Mouse (Mus musculus): Measurements from ENCODE around the gene Lpp.

DNA sequence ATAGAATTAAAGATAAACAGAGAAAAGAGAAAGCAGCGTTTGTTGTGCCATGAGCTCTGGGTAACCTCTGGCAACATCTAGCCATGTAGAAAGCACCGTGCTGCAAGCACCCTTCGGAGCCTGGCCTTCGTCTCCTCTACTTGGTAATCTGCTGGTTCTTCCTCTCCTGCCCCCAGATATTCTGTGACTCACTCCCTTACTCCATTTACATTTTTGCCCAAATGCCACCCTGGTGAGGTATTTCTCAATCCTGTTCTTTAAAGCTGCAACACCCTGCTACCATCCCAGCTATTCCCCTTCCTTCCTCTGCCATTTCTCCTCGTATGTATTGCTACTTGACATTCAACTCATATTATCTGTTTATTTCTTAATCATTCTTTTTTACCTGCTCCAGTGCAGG lies 263.4 kb downstream of the Lpp start:
- TF ChIP-seq CTCF (IDR thresholded peaks at IDR 0.05; ENCODE audit: low read depth, low read length) (no peak), POLR2A (IDR thresholded peaks at IDR 0.05; ENCODE audit: borderline replicate concordance, low read depth, low read length) (no peak)

All from bone marrow macrophage, adult 2 months (primary cell).